ENCODE assay signal across 12 mouse cellular contexts in the genomic region with DNA sequence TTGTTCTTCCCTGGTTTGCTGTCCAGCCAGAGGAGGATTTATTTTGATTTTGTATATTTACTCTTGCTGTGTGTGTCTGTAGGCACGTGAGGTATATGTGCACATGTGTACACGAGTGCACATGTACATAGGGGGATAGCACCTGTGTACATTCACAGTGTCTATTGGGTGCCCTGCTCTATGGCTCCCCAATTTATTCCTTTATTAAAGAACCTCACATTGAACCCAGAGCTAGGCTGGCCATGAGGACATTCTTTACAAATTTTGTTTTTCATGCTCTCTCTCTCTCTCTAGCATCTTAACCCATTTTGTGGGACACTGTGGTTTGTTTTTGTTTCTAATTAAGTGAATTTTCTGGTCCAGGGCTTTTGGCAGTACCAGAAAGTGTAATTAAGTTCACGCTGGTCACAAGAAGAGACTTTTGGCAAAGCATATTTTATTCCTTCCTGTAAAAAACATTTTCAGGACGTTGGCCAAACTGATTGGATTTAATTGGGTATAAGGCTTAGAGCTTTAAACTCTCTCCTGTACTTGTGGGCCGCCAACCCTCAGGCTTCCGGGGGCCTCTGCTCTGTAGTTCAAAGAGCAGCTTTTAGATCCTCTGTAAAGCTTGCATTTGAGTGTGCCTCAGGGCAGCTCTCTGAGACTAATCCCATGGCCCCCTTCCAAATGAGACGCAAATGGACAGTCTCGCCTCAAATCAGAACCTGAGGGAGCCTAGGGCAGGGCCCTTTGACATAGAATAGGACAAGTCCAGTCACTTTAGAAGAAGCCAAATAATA.
DNase-seq lines count a peak whose midpoint lies in the region; ATAC-seq lines count a peak whose summit lies in the region.
"Had no signal": no experiment of that assay in that cellular context is flagged by ENCODE, and none has a peak within 500 bp of the region (broad histone marks: within the 10 kb centered on the region; RNA-seq: fewer than 3 reads in every experiment).

No protein-coding gene starts in this region.

- no peak overlapping the region for H3K4me2 ChIP-seq in midbrain, embryonic 11.5 days
- H3K4me2 ChIP-seq: embryonic facial prominence, embryonic 13.5 days; hindbrain, embryonic 15.5 days had no signal

- DNase-seq in cerebellum, adult 9-10 months = peak; percentile 8
- no peak for DNase-seq in cerebellum, adult 11-12 months
- no peak for DNase-seq in midbrain, embryonic 10.5 days (ENCODE audit: low spot score)
- DNase-seq in midbrain, embryonic 11.5 days (ENCODE audit: low spot score, missing footprints) = no peak
- no peak for DNase-seq in limb, embryonic 10.5 days (ENCODE audit: low spot score)
- no peak for DNase-seq in layer of hippocampus, postnatal 25 days (ENCODE audit: extremely low spot score in 1 of 2, low spot score in 1 of 2)
- DNase-seq in ovary, adult 18-20 months (ENCODE audit: low spot score) = no peak
- no peak for DNase-seq in urinary bladder, postnatal 4 days (ENCODE audit: low spot score in 2 of 2)
- DNase-seq: right cerebral cortex, adult 18-20 months had no signal

- H3K36me3 ChIP-seq in midbrain, embryonic 10.5 days = no peaks in the 10 kb centered on the region
- no peaks in the 10 kb centered on the region for H3K36me3 ChIP-seq in midbrain, embryonic 11.5 days (ENCODE audit: control insufficient read depth, insufficient read depth, low read length)
- H3K36me3 ChIP-seq in limb, embryonic 10.5 days = no peaks in the 10 kb centered on the region
- H3K36me3 ChIP-seq: embryonic facial prominence, embryonic 13.5 days; G1E; hindbrain, embryonic 15.5 days had no signal

- 40% methylated on average over 8 of the region's 8 CpGs for WGBS in midbrain, embryonic 10.5 days
- 40% methylated on average over 8 of the region's 8 CpGs for WGBS in midbrain, embryonic 11.5 days
- 48% methylated on average over 8 of the region's 8 CpGs for WGBS in limb, embryonic 10.5 days

- no peaks in the 10 kb centered on the region for H3K27me3 ChIP-seq in midbrain, embryonic 10.5 days (ENCODE audit: low read depth, poor library complexity, severe bottlenecking)
- no peaks in the 10 kb centered on the region for H3K27me3 ChIP-seq in midbrain, embryonic 11.5 days (ENCODE audit: control insufficient read depth, insufficient read depth, low read length)
- H3K27me3 ChIP-seq in limb, embryonic 10.5 days (ENCODE audit: low read depth, poor library complexity, severe bottlenecking) = no peaks in the 10 kb centered on the region
- H3K27me3 ChIP-seq: embryonic facial prominence, embryonic 13.5 days; hindbrain, embryonic 15.5 days had no signal

- no peaks in the 10 kb centered on the region for H3K9me3 ChIP-seq in midbrain, embryonic 10.5 days (replicated peaks)
- H3K9me3 ChIP-seq in midbrain, embryonic 11.5 days (ENCODE audit: control insufficient read depth, low read length) = no peaks in the 10 kb centered on the region
- no peaks in the 10 kb centered on the region for H3K9me3 ChIP-seq in limb, embryonic 10.5 days (replicated peaks)
- H3K9me3 ChIP-seq: embryonic facial prominence, embryonic 13.5 days; hindbrain, embryonic 15.5 days had no signal

- H3K9ac ChIP-seq in midbrain, embryonic 11.5 days (ENCODE audit: low read length) = no peak overlapping the region
- H3K9ac ChIP-seq: embryonic facial prominence, embryonic 13.5 days; hindbrain, embryonic 15.5 days had no signal

- peaks cover 13% of the 10 kb centered on the region for H3K4me1 ChIP-seq in midbrain, embryonic 10.5 days
- peaks cover 5% of the 10 kb centered on the region; the same call in 1 of the 2 replicates for H3K4me1 ChIP-seq in midbrain, embryonic 11.5 days (ENCODE audit: control insufficient read depth, insufficient read depth, low read length)
- peaks cover 29% of the 10 kb centered on the region for H3K4me1 ChIP-seq in limb, embryonic 10.5 days
- H3K4me1 ChIP-seq: hindbrain, embryonic 15.5 days had no signal

- H3K4me3 ChIP-seq in midbrain, embryonic 10.5 days = no peak overlapping the region
- H3K4me3 ChIP-seq in midbrain, embryonic 11.5 days (ENCODE audit: low read depth, low read length) = no peak overlapping the region
- no peak overlapping the region for H3K4me3 ChIP-seq in limb, embryonic 10.5 days
- H3K4me3 ChIP-seq: embryonic facial prominence, embryonic 13.5 days; hindbrain, embryonic 15.5 days had no signal

- H3K27ac ChIP-seq in midbrain, embryonic 10.5 days (replicated peaks) = peak overlapping the region; percentile 33; the same call in 1 of the 2 replicates
- no peak overlapping the region for H3K27ac ChIP-seq in midbrain, embryonic 11.5 days (ENCODE audit: low read depth, low read length)
- peak overlapping the region; percentile 42; the same call in 1 of the 2 replicates for H3K27ac ChIP-seq in limb, embryonic 10.5 days
- H3K27ac ChIP-seq: embryonic facial prominence, embryonic 13.5 days; hindbrain, embryonic 15.5 days had no signal

- no peak for ATAC-seq in midbrain, embryonic 11.5 days (ENCODE audit: low FRiP score)
